Mouse (Mus musculus): ENCODE data around the gene Gng7. TPM values are rescaled to one million over a fixed set of nuclear protein-coding genes. Genes with fewer than 3 reads are reported as not detected.

Gene Gng7
- polyA plus RNA-seq, 1 experiment from 2014 or later: 4.8 TPM

- Histone ChIP-seq H3K27ac (ENCODE audit: low read depth, low read length) (no peak overlapping the region), H3K4me2 (replicated peaks; ENCODE audit: low read depth, low read length) (no peak overlapping the region; the same call in 1 of the 2 replicates), H3K9me3 (ENCODE audit: control insufficient read depth, low read length) (no peaks in the 10 kb centered on the region), H3K4me1 (ENCODE audit: control insufficient read depth, insufficient read depth, low read length) (peaks cover 81% of the 10 kb centered on the region), H3K9ac (ENCODE audit: low read depth, low read length) (no peak overlapping the region), H3K36me3 (ENCODE audit: control insufficient read depth, insufficient read depth, low read length) (no peaks in the 10 kb centered on the region), H3K4me3 (ENCODE audit: low read length) (no peak overlapping the region), H3K27me3 (ENCODE audit: control insufficient read depth, insufficient read depth, low read length) (peaks cover 53% of the 10 kb centered on the region)
- no peak for ATAC-seq (ENCODE audit: low FRiP score, low TSS enrichment)
- WGBS: 13% methylated on average over 3 of the region's 3 CpGs
These were observed 79.5 kb downstream of the Gng7 start for GRCm38 (mm10) chr10:80935241-80935640.

- WGBS: 46% methylated on average over 14 of the region's 14 CpGs
- no peak overlapping the region; the same call in 1 of the 2 replicates for H3K4me3 ChIP-seq (ENCODE audit: low read length)
- no peak for ATAC-seq (ENCODE audit: low FRiP score, low TSS enrichment)
These were observed 80.4 kb downstream of the Gng7 start for GRCm38 (mm10) chr10:80934136-80934985.

GRCm38 (mm10) chr10:80933421-80933979 lies 81.2 kb downstream of the Gng7 start:
- 3% methylated on average over 21 of the region's 21 CpGs for WGBS
- Histone ChIP-seq H3K4me1 (ENCODE audit: control insufficient read depth, insufficient read depth, low read length) (peaks cover 66% of the 10 kb centered on the region), H3K9ac (ENCODE audit: low read depth, low read length) (no peak overlapping the region), H3K27ac (ENCODE audit: low read depth, low read length) (no peak overlapping the region), H3K4me3 (ENCODE audit: low read length) (peak overlapping the region; percentile 16; the same call in 1 of the 2 replicates), H3K4me2 (replicated peaks; ENCODE audit: low read depth, low read length) (peak overlapping the region; percentile 28), H3K9me3 (ENCODE audit: control insufficient read depth, low read length) (no peaks in the 10 kb centered on the region), H3K27me3 (ENCODE audit: control insufficient read depth, insufficient read depth, low read length) (peaks cover 53% of the 10 kb centered on the region), H3K36me3 (ENCODE audit: control insufficient read depth, insufficient read depth, low read length) (no peaks in the 10 kb centered on the region)
- no peak for ATAC-seq (ENCODE audit: low FRiP score, low TSS enrichment)

More at GRCm38 (mm10) chr10:80934136-80934985, 80.4 kb downstream of the Gng7 start:
- no peak overlapping the region for H3K4me2 ChIP-seq (replicated peaks; ENCODE audit: low read depth, low read length)
- no peaks in the 10 kb centered on the region for H3K9me3 ChIP-seq (ENCODE audit: control insufficient read depth, low read length)
- no peak overlapping the region for H3K9ac ChIP-seq (ENCODE audit: low read depth, low read length)
- H3K4me1 ChIP-seq (ENCODE audit: control insufficient read depth, insufficient read depth, low read length): peaks cover 75% of the 10 kb centered on the region
- no peak overlapping the region for H3K27ac ChIP-seq (ENCODE audit: low read depth, low read length)
- peaks cover 53% of the 10 kb centered on the region for H3K27me3 ChIP-seq (ENCODE audit: control insufficient read depth, insufficient read depth, low read length)
- no peaks in the 10 kb centered on the region for H3K36me3 ChIP-seq (ENCODE audit: control insufficient read depth, insufficient read depth, low read length)

GRCm38 (mm10) chr10:80932700-80933420 lies 81.9 kb downstream of the Gng7 start:
- Histone ChIP-seq H3K27me3 (ENCODE audit: control insufficient read depth, insufficient read depth, low read length) (peaks cover 52% of the 10 kb centered on the region), H3K36me3 (ENCODE audit: control insufficient read depth, insufficient read depth, low read length) (no peaks in the 10 kb centered on the region), H3K27ac (ENCODE audit: low read depth, low read length) (no peak overlapping the region), H3K9ac (ENCODE audit: low read depth, low read length) (0 out of 2 replicates have a peak overlapping the region, but pooled peaks have one; percentile 31), H3K4me2 (replicated peaks; ENCODE audit: low read depth, low read length) (peak overlapping the region; percentile 85), H3K4me3 (ENCODE audit: low read length) (peak overlapping the region; percentile 46), H3K4me1 (ENCODE audit: control insufficient read depth, insufficient read depth, low read length) (peaks cover 62% of the 10 kb centered on the region), H3K9me3 (ENCODE audit: control insufficient read depth, low read length) (no peaks in the 10 kb centered on the region)
- WGBS: 2% methylated on average over 16 of the region's 17 CpGs
- no peak for ATAC-seq (ENCODE audit: low FRiP score, low TSS enrichment)

- 0 out of 2 replicates have a peak overlapping the region, but pooled peaks have one; percentile 31 for H3K9ac ChIP-seq (ENCODE audit: low read depth, low read length)
- WGBS: 2% methylated on average over 19 of the region's 20 CpGs
- no peaks in the 10 kb centered on the region for H3K9me3 ChIP-seq (ENCODE audit: control insufficient read depth, low read length)
- peaks cover 50% of the 10 kb centered on the region for H3K27me3 ChIP-seq (ENCODE audit: control insufficient read depth, insufficient read depth, low read length)
- peak overlapping the region; percentile 46 for H3K4me3 ChIP-seq (ENCODE audit: low read length)
- H3K4me2 ChIP-seq (replicated peaks; ENCODE audit: low read depth, low read length): peak overlapping the region; percentile 85
- ATAC-seq (ENCODE audit: low FRiP score, low TSS enrichment): no peak
- no peak overlapping the region for H3K27ac ChIP-seq (ENCODE audit: low read depth, low read length)
- no peaks in the 10 kb centered on the region for H3K36me3 ChIP-seq (ENCODE audit: control insufficient read depth, insufficient read depth, low read length)
- peaks cover 57% of the 10 kb centered on the region for H3K4me1 ChIP-seq (ENCODE audit: control insufficient read depth, insufficient read depth, low read length)
These were observed 82.5 kb downstream of the Gng7 start for GRCm38 (mm10) chr10:80932206-80932605.

GRCm38 (mm10) chr10:80931695-80932094 lies 83.0 kb downstream of the Gng7 start:
- peaks cover 50% of the 10 kb centered on the region for H3K27me3 ChIP-seq (ENCODE audit: control insufficient read depth, insufficient read depth, low read length)
- H3K4me2 ChIP-seq (replicated peaks; ENCODE audit: low read depth, low read length): peak overlapping the region; percentile 85
- H3K4me3 ChIP-seq (ENCODE audit: low read length): peak overlapping the region; percentile 46
- H3K9me3 ChIP-seq (ENCODE audit: control insufficient read depth, low read length): no peaks in the 10 kb centered on the region
- H3K4me1 ChIP-seq (ENCODE audit: control insufficient read depth, insufficient read depth, low read length): peaks cover 53% of the 10 kb centered on the region
- H3K27ac ChIP-seq (ENCODE audit: low read depth, low read length): no peak overlapping the region
- 1% methylated on average over 26 of the region's 26 CpGs for WGBS
- H3K9ac ChIP-seq (ENCODE audit: low read depth, low read length): peak overlapping the region; percentile 31; the same call in 1 of the 2 replicates
- no peak for ATAC-seq (ENCODE audit: low FRiP score, low TSS enrichment)
- no peaks in the 10 kb centered on the region for H3K36me3 ChIP-seq (ENCODE audit: control insufficient read depth, insufficient read depth, low read length)

- Histone ChIP-seq H3K27ac (ENCODE audit: low read depth, low read length) (no peak overlapping the region), H3K4me2 (replicated peaks; ENCODE audit: low read depth, low read length) (peak overlapping the region; percentile 85), H3K9me3 (ENCODE audit: control insufficient read depth, low read length) (no peaks in the 10 kb centered on the region), H3K4me3 (ENCODE audit: low read length) (peak overlapping the region; percentile 46), H3K9ac (ENCODE audit: low read depth, low read length) (peak overlapping the region; percentile 62; the same call in 1 of the 2 replicates), H3K27me3 (ENCODE audit: control insufficient read depth, insufficient read depth, low read length) (peaks cover 47% of the 10 kb centered on the region), H3K4me1 (ENCODE audit: control insufficient read depth, insufficient read depth, low read length) (peaks cover 49% of the 10 kb centered on the region), H3K36me3 (ENCODE audit: control insufficient read depth, insufficient read depth, low read length) (no peaks in the 10 kb centered on the region)
- WGBS: 5% methylated on average over 14 of the region's 14 CpGs
- ATAC-seq (ENCODE audit: low FRiP score, low TSS enrichment): no peak
These were observed 83.5 kb downstream of the Gng7 start for GRCm38 (mm10) chr10:80931153-80931671.

- Histone ChIP-seq H3K27me3 (ENCODE audit: control insufficient read depth, insufficient read depth, low read length) (peaks cover 42% of the 10 kb centered on the region), H3K27ac (ENCODE audit: low read depth, low read length) (no peak overlapping the region), H3K9me3 (ENCODE audit: control insufficient read depth, low read length) (no peaks in the 10 kb centered on the region), H3K36me3 (ENCODE audit: control insufficient read depth, insufficient read depth, low read length) (no peaks in the 10 kb centered on the region), H3K4me2 (replicated peaks; ENCODE audit: low read depth, low read length) (peak overlapping the region; percentile 85), H3K4me1 (ENCODE audit: control insufficient read depth, insufficient read depth, low read length) (peaks cover 42% of the 10 kb centered on the region), H3K9ac (ENCODE audit: low read depth, low read length) (peak overlapping the region; percentile 62), H3K4me3 (ENCODE audit: low read length) (peak overlapping the region; percentile 46)
- ATAC-seq (ENCODE audit: low FRiP score, low TSS enrichment): no peak
- WGBS: 2% methylated on average over 45 of the region's 45 CpGs
These were observed 84.2 kb downstream of the Gng7 start for GRCm38 (mm10) chr10:80930361-80931152.
